Mouse (Mus musculus) gastrocnemius, postnatal 14 days (tissue): Measurements from ENCODE around the gene Tef. TPM values are rescaled to one million over a fixed set of nuclear protein-coding genes. Genes with fewer than 3 reads are reported as not detected.
A peak's percentile ranks its signal among the peaks of the same experiment; 100 is the strongest.

Experiments
- DNase-seq: peaks from one replicate; pipeline ENCODE4 v3.0.0; 2021; ENCODE audit warnings: mixed read lengths
- intact Hi-C: fragments of 180-260 bp; cut with DNase I; formaldehyde crosslinking; loops from one replicate; pipeline ENCODE4 v1.15.1; 2025; ENCODE audit warnings: low total_unique reads
- total RNA-seq, 2 experiments: library from RNA; stranded (reverse); gene quantifications; 2 replicates each; pipeline ENCODE4 v1.2.3; 2021

The Tef gene
- total RNA-seq, 2 experiments from 2014 or later: 101 to 115 TPM

DNA sequence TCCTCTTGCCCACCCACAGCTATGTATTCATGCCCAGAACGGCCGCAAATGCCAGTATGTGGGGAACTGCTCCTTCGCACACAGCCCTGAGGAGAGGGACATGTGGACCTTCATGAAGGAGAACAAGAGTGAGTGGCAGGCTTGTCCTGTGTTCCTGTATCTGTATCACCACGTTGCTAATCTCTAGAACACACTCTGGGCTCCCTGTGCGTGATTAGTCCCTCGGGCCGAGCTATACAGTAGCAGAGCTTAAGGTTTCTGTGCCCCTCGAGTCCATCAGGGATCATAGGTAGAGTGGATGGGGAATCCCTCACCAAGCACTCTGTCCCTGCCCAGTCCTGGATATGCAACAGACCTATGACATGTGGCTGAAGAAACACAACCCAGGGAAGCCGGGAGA, 9.8 kb upstream of the Tef start:
- no peak for DNase-seq
- intact Hi-C loops: no loop called here

DNA sequence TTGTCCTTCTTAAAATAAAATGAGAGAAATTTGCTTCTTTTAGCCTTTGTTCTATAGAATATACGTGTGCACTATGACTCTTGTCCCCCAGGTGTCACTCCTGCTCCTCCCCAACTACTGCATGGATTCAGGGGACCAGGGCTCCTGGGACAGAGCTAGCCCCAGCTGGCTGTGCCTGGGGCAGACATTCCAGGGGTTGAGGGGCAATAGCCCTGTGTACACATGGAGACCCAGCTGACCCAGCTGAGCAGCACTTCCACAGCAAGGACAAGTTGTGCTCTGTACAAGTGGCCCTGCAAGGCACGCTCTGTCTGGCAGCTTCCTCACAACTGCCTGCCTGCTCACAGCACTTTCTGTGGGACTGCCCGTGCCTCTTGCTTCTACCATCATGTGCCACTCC, 6.0 kb upstream of the Tef start:
- intact Hi-C loops: no loop called here
- DNase-seq: no peak

DNA sequence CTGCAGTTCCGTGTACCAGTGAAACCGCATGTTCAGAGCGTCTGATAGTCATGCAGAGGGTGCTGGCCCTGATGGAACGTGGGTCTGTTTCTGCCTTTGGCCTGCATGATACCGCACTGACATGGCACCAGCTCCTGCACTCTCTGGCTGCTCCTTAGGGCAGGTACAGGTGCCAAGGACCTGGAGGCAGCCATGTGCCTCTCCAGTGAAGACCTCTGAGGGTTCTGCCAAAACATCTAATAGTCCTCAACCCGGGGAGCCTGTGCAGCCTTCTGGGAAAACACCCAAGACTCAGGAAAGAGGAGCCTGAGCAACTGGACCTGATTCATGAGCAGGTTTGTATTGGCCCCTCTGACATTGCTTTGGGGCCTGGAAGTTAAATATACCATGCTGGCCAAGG, 4.4 kb upstream of the Tef start:
- DNase-seq: peak; percentile 29
- intact Hi-C loops: no loop called here

DNA sequence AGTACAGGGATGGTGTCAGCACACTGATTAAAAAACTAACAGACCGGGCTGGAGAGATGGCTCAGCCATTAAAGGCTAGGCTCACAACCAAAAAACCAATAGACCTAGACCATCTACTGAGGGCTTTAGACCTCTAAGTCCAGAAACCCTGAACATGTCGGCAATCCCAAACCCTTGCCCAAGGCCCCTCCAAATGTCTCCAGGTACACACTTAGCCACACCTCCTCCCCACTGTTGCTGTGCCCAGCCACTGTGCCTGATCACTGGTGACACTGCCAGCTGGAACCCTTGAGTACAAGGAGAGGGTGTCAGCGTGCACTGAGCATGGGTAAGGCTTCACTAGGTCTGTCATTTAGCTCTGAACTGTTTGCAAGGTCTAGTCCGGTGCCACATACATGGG, 3.8 kb upstream of the Tef start:
- intact Hi-C loops: no loop called here
- no peak for DNase-seq

DNA sequence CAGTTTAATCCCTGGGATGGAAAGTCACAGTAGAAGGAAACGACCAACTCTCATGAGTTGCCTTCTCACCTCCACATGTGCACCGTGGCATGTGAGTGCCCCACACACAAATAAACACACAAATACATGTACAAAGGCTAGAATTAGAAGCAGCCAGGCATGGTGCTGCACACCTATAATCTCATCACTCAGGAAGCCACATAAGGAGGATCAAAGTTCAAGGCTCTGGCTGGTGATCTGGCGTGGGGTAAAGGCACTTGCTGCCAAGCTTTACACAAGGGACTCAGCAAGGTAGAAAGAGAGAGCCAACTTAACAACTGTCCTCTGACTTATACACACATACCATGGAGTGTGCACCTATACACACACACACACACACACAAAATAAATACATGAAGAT, 1.8 kb upstream of the Tef start:
- intact Hi-C loops: no loop called here
- no peak for DNase-seq

DNA sequence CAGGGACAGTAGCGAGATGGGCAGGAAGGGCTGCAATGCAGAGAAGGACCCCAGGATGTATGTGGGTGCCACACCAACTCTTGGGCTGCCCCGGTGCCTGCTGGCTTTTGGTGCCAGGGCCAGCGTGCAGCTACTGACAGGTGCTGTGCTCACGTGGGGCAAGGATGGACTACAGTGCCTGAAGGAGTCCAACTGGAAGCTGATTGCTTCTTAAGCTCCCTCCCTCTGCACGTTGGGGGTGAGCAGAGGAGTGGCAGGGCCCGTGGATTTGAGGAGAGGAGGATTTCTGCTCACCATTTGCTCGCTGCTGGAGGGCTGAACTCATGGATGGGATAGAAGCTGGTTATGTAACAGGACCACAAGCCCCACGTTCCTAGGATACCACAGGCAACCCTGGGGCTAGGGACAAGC, 725 bp downstream of the Tef start:
- intact Hi-C loops: no loop called here
- peak; percentile 72 for DNase-seq

DNA sequence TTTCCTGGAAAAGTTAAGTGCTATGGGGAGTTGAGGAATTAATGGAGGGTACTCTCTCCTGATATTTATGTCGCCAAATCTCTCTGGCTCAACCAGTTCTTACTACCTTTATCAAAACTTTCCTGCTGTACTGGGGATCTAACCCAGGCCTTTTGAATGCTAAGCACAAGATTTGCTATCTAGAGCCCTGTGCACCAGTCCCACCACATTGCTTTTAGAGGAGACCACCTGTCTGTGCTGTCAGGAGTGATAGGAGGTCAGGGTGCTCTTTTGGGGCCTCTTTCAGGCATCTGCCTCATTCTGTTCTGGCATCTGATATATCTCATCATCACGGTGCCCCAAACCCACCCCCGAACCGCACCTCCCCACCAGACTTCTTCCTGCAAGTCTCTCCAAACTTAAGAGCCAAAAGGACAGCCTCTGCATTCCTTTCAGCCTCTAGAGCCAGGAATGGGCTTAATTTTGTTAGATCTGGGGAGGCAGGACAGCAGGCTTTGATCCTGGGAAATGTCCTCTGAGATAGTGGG, 1.3 kb downstream of the Tef start:
- DNase-seq: no peak
- intact Hi-C loops: no loop called here

DNA sequence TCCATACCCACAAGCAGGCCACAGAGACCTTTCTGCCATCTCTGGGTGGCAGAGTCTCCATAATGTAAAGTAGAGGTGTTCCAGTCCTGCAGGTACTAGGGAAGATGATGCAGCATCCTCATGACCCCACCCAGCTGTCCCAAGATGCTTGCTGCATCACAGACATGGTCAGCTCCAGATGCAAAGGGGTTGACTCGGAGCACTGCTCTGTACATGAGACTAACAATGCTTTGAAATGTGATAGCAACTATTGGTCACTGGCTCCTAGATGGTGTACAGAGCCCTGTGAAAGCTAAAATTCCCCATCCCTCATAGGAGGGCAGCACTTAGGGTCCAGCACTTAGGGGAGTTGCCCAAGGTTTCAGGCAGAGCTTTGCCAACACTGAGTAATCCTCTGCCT, 2.0 kb downstream of the Tef start:
- DNase-seq: no peak
- intact Hi-C loops: no loop called here

DNA sequence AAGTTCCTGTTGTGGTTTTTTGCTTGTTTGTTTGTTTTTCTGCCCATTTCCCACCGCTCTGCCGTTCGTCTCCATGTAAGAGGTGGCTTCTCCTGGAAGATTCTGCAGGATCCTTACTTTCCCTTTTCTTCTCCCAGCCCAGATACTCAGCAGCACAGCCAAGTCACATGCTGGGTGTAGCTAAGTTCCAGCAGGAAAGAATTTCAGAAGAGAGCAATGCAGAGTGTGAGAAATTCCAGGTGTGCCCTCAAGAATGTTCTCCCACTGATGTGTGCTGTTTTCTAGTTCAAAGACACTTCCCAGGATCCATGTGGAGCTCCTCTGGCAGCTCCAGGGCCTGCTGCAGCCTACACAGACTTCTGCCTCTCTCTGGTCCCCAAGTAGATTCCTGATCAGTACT, 2.7 kb downstream of the Tef start:
- no peak for DNase-seq
- intact Hi-C loops: no loop called here

DNA sequence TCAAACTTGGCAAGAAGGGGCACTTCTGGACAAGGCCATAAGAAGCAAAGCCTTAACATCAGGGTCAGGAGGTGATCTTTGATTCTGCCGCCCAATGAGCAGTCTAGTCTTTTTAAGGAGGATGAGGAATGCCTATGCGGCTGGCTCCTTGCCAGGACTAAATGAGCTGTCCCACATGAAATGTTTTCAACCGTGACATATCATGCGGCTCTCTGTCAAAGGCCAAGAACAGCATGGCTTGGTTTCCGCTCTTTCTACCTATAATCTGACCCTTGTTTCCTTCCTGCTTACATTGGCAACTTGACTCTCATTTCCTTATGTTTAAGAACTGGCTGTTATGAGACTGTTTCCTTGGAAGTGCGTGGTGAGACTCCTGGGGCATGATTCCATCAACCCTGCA, 3.4 kb downstream of the Tef start:
- intact Hi-C loops: no loop called here
- DNase-seq: no peak

DNA sequence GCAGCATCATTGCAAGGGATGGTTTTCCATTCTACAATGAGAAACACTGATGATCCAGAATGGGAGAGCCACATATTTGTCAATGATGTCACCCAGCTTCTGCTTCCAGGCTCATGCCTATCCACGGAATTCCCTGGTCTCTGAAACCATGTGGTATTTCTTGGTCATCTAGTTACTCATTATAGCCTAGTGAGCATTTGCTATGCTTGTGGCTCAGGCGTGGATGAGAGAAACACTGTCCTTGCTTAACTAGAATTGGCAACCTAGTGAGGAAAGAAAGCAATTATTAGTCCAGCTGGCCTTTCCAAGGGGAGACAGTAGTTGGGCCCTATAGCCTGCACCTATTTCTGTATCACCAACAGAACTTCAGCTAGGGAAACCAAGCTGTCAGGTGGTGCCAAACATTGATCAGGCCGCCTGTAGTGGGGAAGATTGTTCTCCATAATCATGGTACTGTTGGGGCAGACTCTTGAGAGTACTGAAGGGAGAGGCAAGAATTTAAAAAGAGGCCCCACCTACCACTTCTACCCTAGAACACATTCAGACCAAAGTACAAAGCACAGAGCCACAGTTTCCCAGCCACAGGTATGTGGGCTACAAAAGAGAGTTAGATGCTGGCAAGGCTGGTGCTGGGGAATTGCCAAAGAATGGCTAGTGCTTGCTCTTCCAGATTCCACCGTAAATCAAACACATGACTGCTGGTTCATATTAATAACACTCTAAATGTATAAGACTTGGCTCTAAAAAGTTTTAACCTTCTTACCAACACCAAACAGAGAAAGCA, 4.6 kb downstream of the Tef start:
- intact Hi-C loops: no loop called here
- DNase-seq: no peak

DNA sequence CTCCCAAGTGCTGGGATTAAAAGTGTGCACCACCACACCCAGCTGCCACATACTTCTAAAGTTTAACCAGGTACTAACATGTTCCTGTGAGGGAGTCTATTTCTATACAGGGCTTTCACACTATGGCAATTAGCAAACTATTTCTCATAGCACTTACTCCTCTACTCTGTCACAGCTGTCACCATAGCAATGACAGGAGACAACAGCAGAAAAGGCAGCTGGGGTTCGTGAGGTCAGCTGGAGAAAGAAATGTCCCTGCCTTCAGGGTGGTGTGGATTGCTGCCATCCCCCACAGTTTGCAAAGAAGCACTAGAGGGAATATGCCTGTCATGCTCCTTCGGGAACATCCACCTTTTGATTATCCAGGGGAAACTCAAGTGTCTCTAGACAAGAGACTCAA, 6.6 kb downstream of the Tef start:
- DNase-seq: no peak
- intact Hi-C loops: no loop called here

DNA sequence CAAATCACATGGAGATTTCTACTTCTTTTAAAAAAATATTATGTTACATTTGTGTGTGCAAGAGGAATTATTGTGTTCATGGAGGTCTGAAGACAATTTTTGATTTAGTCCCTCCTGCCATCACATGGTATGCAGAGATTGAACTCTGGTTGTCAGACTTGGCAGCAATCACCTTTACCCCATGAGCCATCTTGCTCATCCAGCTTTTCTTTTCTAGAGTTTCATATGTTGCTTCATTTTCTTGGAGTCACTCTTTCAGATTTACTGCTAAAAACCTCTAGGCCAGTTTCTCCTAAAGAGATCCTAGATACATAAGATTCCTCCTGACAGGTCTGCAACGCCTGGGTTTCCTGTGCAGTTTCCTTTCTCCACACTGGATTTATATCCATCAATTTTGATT, 7.3 kb downstream of the Tef start:
- intact Hi-C loops: no loop called here

DNA sequence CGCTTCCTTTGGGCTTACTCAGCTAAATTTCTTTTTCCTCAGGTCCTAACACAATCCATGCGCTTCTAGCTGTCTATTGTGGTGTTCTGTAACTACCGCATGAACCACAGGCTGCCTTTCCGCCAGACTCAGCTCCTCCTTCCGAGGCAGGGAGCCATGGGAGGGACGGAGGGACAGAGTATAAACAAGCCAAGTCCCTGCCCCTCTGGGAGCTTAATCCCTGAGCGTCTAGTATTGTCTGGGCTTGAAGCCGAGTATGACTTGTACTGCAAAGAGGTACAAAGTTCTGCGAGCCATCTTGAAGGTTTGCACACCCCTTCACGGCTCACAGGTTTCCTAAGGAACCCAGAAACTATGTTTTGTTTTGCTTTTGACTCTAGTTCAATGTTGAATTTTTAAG, 7.9 kb downstream of the Tef start:
- peak; percentile 96 for DNase-seq
- intact Hi-C loops: no loop called here

More for the DNA sequence above, 7.3 kb downstream of the Tef start:
- DNase-seq: no peak

DNA sequence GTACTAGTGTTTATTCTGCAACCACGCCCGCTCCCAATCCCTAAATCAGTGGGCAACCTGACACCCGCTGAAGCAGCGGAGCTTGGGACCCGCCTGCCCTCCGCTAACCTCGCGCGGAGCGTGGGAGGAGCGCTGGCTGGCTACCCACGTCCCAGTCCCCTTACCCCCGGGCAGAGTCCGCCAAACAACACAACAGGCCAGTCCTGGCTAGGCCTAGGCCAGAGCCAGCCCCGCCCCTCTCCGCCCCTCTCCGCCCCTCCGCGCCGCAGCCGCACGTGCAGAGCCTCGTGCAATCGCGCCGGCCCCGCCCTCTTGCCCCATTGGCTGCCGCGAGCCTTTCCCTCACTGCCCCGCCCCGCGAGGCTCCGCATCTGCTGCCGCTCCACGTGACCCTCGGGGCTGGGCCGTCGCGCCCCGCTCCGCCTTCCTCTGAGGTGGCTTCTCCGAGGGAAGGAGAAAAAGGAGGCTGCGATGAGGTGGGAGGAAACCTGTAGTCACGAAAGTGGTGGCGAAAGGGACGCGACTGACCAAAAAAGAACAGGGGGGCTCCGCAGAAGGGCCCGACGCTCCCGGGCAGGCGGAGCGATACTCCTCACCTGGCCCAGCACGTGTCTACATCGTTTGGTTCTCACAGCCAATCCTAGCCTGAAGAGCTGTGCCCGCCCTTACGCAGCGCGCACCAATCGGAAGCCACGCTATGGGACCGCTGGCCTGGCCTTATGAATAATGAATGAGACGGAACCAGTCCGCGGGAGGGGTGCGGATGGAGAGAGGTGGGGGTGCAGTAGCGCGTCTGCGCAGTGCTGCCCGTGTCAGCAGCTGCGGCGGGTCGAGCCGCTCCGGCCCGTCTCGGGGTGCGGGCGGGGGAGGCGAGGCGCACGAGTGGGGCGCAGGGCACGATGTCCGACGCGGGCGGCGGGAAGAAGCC, 8.7 kb downstream of the Tef start:
- intact Hi-C loops: no loop called here
- peak; percentile 99 for DNase-seq

DNA sequence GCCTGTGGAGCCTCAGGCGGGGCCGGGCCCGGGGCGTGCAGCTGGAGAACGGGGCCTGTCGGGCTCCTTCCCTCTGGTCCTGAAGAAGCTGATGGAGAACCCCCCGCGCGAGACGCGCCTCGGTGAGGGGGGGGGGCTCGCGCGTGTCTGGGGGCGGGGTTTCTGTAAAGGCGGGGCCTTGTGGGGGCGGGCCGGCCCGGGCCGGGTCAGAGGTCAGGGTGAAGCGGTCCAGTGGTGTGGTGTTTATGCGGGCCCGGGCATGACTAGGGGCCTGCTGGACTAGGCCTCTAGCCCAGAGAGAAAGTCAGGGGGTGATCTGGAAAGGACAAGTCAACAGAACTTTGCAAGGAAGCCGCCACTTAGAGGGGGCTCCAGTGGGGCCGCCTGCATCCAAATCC, 9.4 kb downstream of the Tef start:
- intact Hi-C loops: no loop called here
- no peak for DNase-seq

DNA sequence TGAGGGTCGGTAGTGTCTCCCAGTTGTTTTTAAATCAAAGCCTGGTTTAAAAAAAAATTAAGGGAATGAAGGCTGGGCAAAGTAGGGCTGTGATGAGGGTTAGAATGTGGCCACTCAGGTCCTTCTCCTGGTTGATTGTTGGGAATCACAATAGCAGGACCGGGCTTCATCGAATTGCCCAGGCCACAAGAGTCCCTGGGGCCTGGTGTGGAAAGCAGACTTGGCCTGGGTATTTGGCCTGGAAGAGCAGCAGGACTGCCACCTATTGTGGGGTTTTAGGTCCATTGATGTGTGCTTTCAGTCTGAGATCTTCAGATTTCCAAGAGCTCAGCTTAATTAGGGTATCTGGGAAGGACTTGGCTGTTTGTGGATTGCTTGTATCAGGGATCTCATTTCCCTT, 10.1 kb downstream of the Tef start:
- intact Hi-C loops: no loop called here
- no peak for DNase-seq

DNA sequence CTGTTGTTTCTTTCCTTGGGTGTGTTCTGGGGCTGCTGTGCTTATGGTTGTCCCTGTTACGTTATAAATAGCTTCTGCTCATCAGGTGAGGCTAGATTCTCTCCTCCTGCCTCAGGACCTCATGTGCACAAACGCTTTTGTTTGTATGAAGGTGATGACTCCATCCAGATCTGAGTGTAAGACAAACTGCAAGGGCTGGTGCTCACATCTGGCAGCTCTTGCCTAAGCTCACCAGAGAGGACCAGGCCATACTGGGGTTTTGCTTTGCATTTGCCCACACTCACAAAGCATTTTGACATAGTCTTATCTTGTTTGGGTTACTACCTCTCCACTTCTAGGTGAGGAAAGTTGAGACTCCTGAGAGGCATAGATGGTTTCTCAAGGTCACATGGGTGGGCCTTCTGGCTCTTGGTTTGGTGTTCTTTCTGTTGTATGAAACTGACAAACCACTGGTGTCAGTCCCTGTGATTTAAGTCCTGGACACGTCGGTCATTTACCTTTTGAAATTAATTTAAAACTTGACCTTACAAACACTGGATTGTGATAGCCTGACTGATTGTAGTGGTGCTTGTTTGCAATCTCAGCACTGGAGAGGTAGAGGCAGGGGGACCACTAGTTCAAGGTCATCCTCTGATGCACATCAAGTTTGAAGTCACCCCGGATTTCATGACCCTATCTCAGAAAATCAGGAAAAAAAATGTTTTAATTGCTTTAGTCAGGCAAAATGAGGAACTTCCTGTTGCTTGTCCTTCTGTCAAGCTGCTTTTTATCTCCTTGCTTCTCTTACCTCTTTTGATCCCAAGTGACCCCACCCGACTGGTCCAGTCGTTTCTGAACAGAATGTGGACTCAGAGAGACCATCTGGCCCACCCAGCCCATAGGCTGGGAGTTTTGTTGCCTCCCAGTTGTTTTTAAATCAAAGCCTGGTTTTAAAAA, 10.7 kb downstream of the Tef start:
- DNase-seq: no peak
- intact Hi-C loops: no loop called here

DNA sequence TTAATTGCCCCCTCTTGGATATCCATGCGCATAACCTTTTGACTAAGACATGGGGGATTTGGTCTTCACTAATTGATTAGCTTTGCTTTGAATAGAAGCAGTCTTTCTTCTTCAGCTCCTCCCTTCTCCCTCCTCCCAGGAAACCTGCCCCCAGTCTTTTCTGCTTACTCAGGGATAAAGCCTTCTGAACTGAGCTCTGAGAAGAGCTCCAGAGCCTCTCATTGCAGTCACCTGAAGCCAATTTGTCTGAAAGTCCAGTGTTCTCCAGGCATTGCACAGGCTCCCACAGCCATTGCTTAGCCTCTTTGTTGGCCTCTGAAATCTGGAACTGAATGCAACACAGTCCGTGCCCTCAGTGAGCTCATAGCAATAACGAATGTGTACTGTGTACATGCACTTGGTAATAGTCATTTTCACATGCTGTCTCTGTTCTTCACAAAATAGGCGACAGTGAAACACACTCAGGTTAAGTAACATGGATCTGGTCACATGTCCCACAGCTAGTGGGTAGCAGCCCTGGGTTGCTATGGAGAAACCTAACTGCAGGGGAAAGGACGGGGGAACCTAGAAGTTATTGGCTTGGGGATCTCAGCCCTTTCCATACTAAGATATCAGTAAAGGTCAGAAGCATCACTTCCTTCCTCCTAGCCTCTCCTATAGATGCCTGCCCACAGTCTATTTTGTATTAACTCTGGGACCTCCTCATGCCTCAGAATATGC, 11.9 kb downstream of the Tef start:
- DNase-seq: no peak
- intact Hi-C loops: no loop called here
